Mouse (Mus musculus) thymus, postnatal 4 days (tissue): ENCODE results near the gene Olfr631.
"Not testable (repeated sequence)": the region's sequence is repeated elsewhere in the genome, so short reads cannot be mapped to it uniquely, and the experiment has no call there.

Source experiments
- DNase-seq: peaks from one replicate; pipeline ENCODE4 v3.0.0; 2021

Olfr631 gene

GRCm38 (mm10) chr7:103928525-103928924, at the start of gene Olfr631:
Gene Olfr631, plus strand, starts transcription at chr7:103928825.
- DNase-seq = no peak

GRCm38 (mm10) chr7:103886152-103886551, 42.5 kb upstream of the Olfr631 start, which contains the start of gene Olfr66:
Gene Olfr66, minus strand, starts transcription at chr7:103886252.
- DNase-seq = no peak

- DNase-seq = no peak
Measured at GRCm38 (mm10) chr7:103894385-103894784, 34.2 kb upstream of the Olfr631 start, which contains the start of gene Olfr64. Gene Olfr64, minus strand, starts transcription at chr7:103894485.

GRCm38 (mm10) chr7:103903187-103903586, 25.4 kb upstream of the Olfr631 start, which contains the start of gene Olfr65:
Gene Olfr65, plus strand, starts transcription at chr7:103903487.
- no peak for DNase-seq

- no peak for DNase-seq
Measured at GRCm38 (mm10) chr7:103910047-103910446, 18.6 kb upstream of the Olfr631 start.

GRCm38 (mm10) chr7:103912969-103913511, 15.6 kb upstream of the Olfr631 start:
- DNase-seq = no peak

- DNase-seq = no peak
Measured at GRCm38 (mm10) chr7:103915338-103915737, 13.3 kb upstream of the Olfr631 start.

- DNase-seq = no peak
Measured at GRCm38 (mm10) chr7:103934264-103934663, 5.6 kb downstream of the Olfr631 start, which contains the start of gene Olfr632. Gene Olfr632, plus strand, starts transcription at chr7:103934347.

- DNase-seq = peak; percentile 64
Measured at GRCm38 (mm10) chr7:103942730-103943129, 14.1 kb downstream of the Olfr631 start.

- DNase-seq = no peak
Measured at GRCm38 (mm10) chr7:103944137-103944536, 15.5 kb downstream of the Olfr631 start, which contains the start of gene Olfr633. Gene Olfr633, plus strand, starts transcription at chr7:103944437.

- DNase-seq = not testable (repeated sequence)
Measured at GRCm38 (mm10) chr7:103966873-103967272, 38.2 kb downstream of the Olfr631 start.

- no peak for DNase-seq
Measured at GRCm38 (mm10) chr7:103970852-103971251, 42.2 kb downstream of the Olfr631 start, which contains the start of gene Olfr635. Gene Olfr635, plus strand, starts transcription at chr7:103971152.

GRCm38 (mm10) chr7:103971782-103972181, 43.2 kb downstream of the Olfr631 start:
- DNase-seq = no peak
